Mouse (Mus musculus) embryonic stem cell, embryonic (primary cell): Measurements from ENCODE around the gene Igsf11.

Experiments
- CTCF ChIA-PET, 4 experiments: fragments of 300-600 bp in 2 of 4; fragments of 350-600 bp in 2 of 4; sonication (Branson Sonifier 250); formaldehyde crosslinking; loops; one replicate each; lab custom pipeline; 2022; ENCODE audit warnings: inconsistent platforms in 2 of 4; lab: Charles Lee
- POLR2A ChIA-PET, 4 experiments: fragments of 300-600 bp in 2 of 4; fragments of 350-600 bp in 2 of 4; sonication (Branson Sonifier 250); formaldehyde crosslinking; loops; one replicate each; lab custom pipeline; 2022; ENCODE audit warnings: antibody characterized with exemption in 4 of 4, inconsistent platforms in 1 of 4; lab: Charles Lee

Gene Igsf11

GRCm38 (mm10) chr16:39048889-39049288, 156.4 kb downstream of the Igsf11 start:
- CTCF ChIA-PET: interaction anchor here (0.5 to 1.4 kb wide), 14 partner anchors 10 to 961 kb away, joined by 3 to 9 read pairs (median 3); no protein-coding TSS in a partner anchor
- POLR2A ChIA-PET: interaction anchor here in 1 of 4 experiments (0.7 kb wide), 1 partner anchor 1119 kb away, joined by 3 read pairs; no protein-coding TSS in a partner anchor

DNA sequence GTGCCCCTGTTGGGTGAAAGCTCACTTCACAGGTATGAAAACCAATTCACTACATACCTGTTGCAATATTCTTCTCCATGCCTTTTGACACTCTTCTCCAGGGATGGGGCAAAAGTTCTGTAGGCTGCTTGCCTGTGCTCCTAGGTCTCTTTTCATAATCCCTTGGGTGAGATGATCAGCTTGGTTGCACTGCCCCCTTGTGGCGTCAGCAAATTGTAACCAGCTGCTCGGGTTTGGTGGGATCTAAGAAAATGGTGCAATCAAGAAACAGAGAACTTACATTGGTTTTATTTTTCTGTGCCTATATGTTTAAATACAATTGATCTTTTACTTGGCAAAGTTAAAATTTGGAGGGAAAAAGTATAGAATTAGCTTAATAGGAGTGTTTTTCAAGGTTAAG, 160.5 kb downstream of the Igsf11 start:
- POLR2A ChIA-PET: no interaction called here
- CTCF ChIA-PET: interaction anchor here in 3 of 4 experiments (0.6 to 1.3 kb wide), 12 partner anchors 9 to 444 kb away, joined by 3 to 6 read pairs (median 3); no protein-coding TSS in a partner anchor

GRCm38 (mm10) chr16:39053779-39054178, 161.3 kb downstream of the Igsf11 start:
- POLR2A ChIA-PET: no interaction called here

GRCm38 (mm10) chr16:39056061-39056460, 163.6 kb downstream of the Igsf11 start:
- ChIA-PET POLR2A (no interaction called here), CTCF (interaction anchor here in 3 of 4 experiments (0.6 to 1.4 kb wide), 7 partner anchors 11 to 735 kb away, joined by 3 to 4 read pairs (median 3); no protein-coding TSS in a partner anchor)

More at GRCm38 (mm10) chr16:39053779-39054178, 161.3 kb downstream of the Igsf11 start:
- CTCF ChIA-PET: interaction anchor here in 2 of 4 experiments (0.6 to 1.3 kb wide), 5 partner anchors 11 to 733 kb away, joined by 3 to 4 read pairs (median 3); no protein-coding TSS in a partner anchor

DNA sequence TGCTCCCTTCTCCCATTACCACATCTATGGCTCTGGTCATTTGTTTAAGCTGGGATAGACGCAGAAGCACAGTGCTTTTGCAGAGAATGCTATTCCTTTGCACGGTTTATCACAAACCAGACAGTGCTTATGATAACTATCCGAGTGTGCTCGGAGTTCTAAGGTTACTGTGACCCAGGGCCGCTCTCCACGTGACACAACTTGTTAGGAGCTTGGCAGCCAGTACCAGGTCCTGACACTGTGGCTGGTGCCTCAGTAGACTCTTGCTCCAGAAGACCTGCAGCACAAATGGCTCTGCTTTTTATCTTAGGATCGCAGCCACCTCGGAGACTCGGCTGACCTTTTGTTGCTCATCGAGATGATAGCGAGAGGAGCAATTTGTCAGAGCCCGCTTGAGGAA, 164.5 kb downstream of the Igsf11 start:
- POLR2A ChIA-PET: interaction anchor here in 1 of 4 experiments (0.6 to 1.1 kb wide), 2 partner anchors 55 to 196 kb away, joined by 3 to 4 read pairs; no protein-coding TSS in a partner anchor
- CTCF ChIA-PET: interaction anchor here (0.7 to 1.4 kb wide), 5 partner anchors 10 to 159 kb away, joined by 3 to 9 read pairs (median 4); no protein-coding TSS in a partner anchor

- POLR2A ChIA-PET: no interaction called here
- CTCF ChIA-PET: no interaction called here
Measured at GRCm38 (mm10) chr16:39058869-39059268, 166.4 kb downstream of the Igsf11 start.

GRCm38 (mm10) chr16:39062596-39062995, 170.1 kb downstream of the Igsf11 start:
- CTCF ChIA-PET: interaction anchor here (0.7 to 1.3 kb wide), 6 partner anchors 11 to 301 kb away, joined by 3 to 7 read pairs (median 4); no protein-coding TSS in a partner anchor
- POLR2A ChIA-PET: no interaction called here

- POLR2A ChIA-PET: no interaction called here
- CTCF ChIA-PET: no interaction called here
Measured at GRCm38 (mm10) chr16:39065576-39065975, 173.1 kb downstream of the Igsf11 start.

DNA sequence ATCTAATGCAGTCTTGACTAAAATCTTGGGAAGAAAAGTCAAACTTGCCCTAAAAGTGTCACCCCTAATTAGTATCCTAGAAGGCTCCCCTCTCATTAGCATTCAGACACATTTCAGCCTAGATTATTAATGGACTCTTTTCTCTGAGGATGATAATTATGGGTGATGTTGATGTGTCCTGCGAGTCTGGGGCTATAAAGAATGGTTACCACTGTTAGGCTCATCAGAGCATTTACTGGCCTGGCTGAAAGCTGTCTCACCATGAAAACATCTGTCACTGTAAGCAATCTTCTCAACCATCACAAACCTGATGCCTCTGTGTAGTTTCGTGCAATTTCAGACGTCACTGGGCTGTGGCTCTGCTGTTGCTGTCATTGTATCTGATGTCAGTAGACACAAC, 179.0 kb downstream of the Igsf11 start:
- ChIA-PET CTCF (no interaction called here), POLR2A (no interaction called here)
